Mouse (Mus musculus) midbrain, embryonic 11.5 days (tissue): ENCODE measurements at regions not wholly inside any gene's neighbourhood (a gene's known extent, or its start where the extent isn't known, plus 50 kb on each side); places are given as distances from the start of the nearest gene placed in this dataset.

Experiments
- ATAC-seq: fragments of 200-750 bp; cut with Nextera tagmentation; 2 replicates; pipeline ENCODE4 v1.8.0; 2017; ENCODE audit warnings: moderate TSS enrichment, moderate library complexity; ENCODE audit not compliant: low FRiP score
- DNase-seq: peaks from one replicate; pipeline ENCODE4 v3.0.0; 2015; ENCODE audit warnings: low spot score; ENCODE audit errors: missing footprints
- H3K27ac ChIP-seq: fragments of 300-500 bp; sonication (generic); 2 replicates; pipeline ENCODE4 v1.5.1; 2014; ENCODE audit warnings: low read depth, low read length
- H3K27me3 ChIP-seq: fragments of 300-500 bp; sonication (generic); 2 replicates; pipeline ENCODE4 v1.6.1; 2014; ENCODE audit warnings: mild to moderate bottlenecking, low read length, moderate library complexity, mixed read lengths; ENCODE audit not compliant: control insufficient read depth, insufficient read depth
- H3K36me3 ChIP-seq: fragments of 300-500 bp; sonication (generic); 2 replicates; pipeline ENCODE4 v1.6.1; 2014; ENCODE audit warnings: mild to moderate bottlenecking, low read length, moderate library complexity, mixed read lengths; ENCODE audit not compliant: control insufficient read depth, insufficient read depth
- H3K4me1 ChIP-seq: fragments of 300-500 bp; sonication (generic); 2 replicates; pipeline ENCODE4 v1.6.1; 2014; ENCODE audit warnings: low read length; ENCODE audit not compliant: control insufficient read depth, insufficient read depth
- H3K4me2 ChIP-seq: fragments of 300-500 bp; sonication (generic); 2 replicates; pipeline ENCODE4 v1.6.1; 2014; ENCODE audit warnings: mild to moderate bottlenecking, moderate library complexity
- H3K4me3 ChIP-seq: fragments of 300-500 bp; sonication (generic); 2 replicates; pipeline ENCODE4 v1.5.1; 2014; ENCODE audit warnings: low read depth, low read length
- H3K9ac ChIP-seq: fragments of 300-500 bp; sonication (generic); 2 replicates; pipeline ENCODE4 v1.6.1; 2014; ENCODE audit warnings: low read length
- H3K9me3 ChIP-seq: fragments of 300-500 bp; sonication (generic); 2 replicates; pipeline ENCODE4 v1.6.1; 2016; ENCODE audit warnings: low read length; ENCODE audit not compliant: control insufficient read depth
- WGBS: fragments of 180-500 bp; shearing (Covaris S2); extraction: QIAGEN DNeasy Blood & Tissue Kit; methylation state at CpG from one replicate; pipeline ENCODE4 v1.1.7; 2014; 5-methylcytosine and 5-hydroxymethylcytosine counted together

- Histone ChIP-seq H3K9ac (no peak overlapping the region), H3K9me3 (no peaks in the 10 kb centered on the region), H3K27ac (no peak overlapping the region), H3K36me3 (no peaks in the 10 kb centered on the region), H3K27me3 (no peaks in the 10 kb centered on the region), H3K4me3 (no peak overlapping the region), H3K4me2 (no peak overlapping the region), H3K4me1 (no peaks in the 10 kb centered on the region)
- no peak for ATAC-seq
- 86% methylated on average over 11 of the region's 11 CpGs for WGBS
- DNase-seq, result no peak
Observed at GRCm38 (mm10) chr15:87074559-87074958, 469.5 kb upstream of the Fam19a5 start.

- Histone ChIP-seq H3K4me2 (no peak overlapping the region), H3K27me3 (no peaks in the 10 kb centered on the region), H3K4me1 (peaks cover 10% of the 10 kb centered on the region), H3K36me3 (no peaks in the 10 kb centered on the region), H3K9me3 (no peaks in the 10 kb centered on the region), H3K27ac (no peak overlapping the region), H3K4me3 (no peak overlapping the region), H3K9ac (no peak overlapping the region)
- DNase-seq, result no peak
- ATAC-seq, result peak; percentile 44; the same call in 1 of the 2 replicates
- 12% methylated on average over 5 of the region's 5 CpGs for whole genome bisulfite sequencing
Observed at GRCm38 (mm10) chr15:87089827-87090226, 454.3 kb upstream of the Fam19a5 start.

- ATAC-seq, result no peak
- Histone ChIP-seq H3K27me3 (no peaks in the 10 kb centered on the region), H3K4me2 (no peak overlapping the region), H3K4me3 (no peak overlapping the region), H3K36me3 (no peaks in the 10 kb centered on the region), H3K27ac (no peak overlapping the region), H3K9ac (no peak overlapping the region), H3K4me1 (peaks cover 10% of the 10 kb centered on the region), H3K9me3 (no peaks in the 10 kb centered on the region)
- no peak for DNase-seq
- WGBS, result 69% methylated on average over 7 of the region's 7 CpGs
Observed at GRCm38 (mm10) chr15:87091048-87091777, 452.9 kb upstream of the Fam19a5 start.

- Histone ChIP-seq H3K27me3 (no peaks in the 10 kb centered on the region), H3K4me3 (no peak overlapping the region), H3K9me3 (no peaks in the 10 kb centered on the region), H3K36me3 (no peaks in the 10 kb centered on the region), H3K4me1 (no peaks in the 10 kb centered on the region), H3K4me2 (no peak overlapping the region), H3K27ac (no peak overlapping the region), H3K9ac (no peak overlapping the region)
- ATAC-seq (no peak), DNase-seq (no peak)
- WGBS, result 77% methylated on average over 4 of the region's 4 CpGs
Observed at GRCm38 (mm10) chr15:87097206-87097605, 446.9 kb upstream of the Fam19a5 start.

- no peaks in the 10 kb centered on the region for H3K36me3 ChIP-seq
- H3K27ac ChIP-seq, result no peak overlapping the region
- no peaks in the 10 kb centered on the region for H3K27me3 ChIP-seq
- ATAC-seq (no peak), DNase-seq (no peak)
- no peaks in the 10 kb centered on the region for H3K4me1 ChIP-seq
- no peak overlapping the region for H3K4me2 ChIP-seq
- 89% methylated on average over 4 of the region's 4 CpGs for WGBS
- no peak overlapping the region for H3K4me3 ChIP-seq
- H3K9ac ChIP-seq, result no peak overlapping the region
- no peaks in the 10 kb centered on the region for H3K9me3 ChIP-seq
Observed at GRCm38 (mm10) chr15:87101146-87101545, 443.0 kb upstream of the Fam19a5 start.

- H3K27ac ChIP-seq, result no peak overlapping the region
- 82% methylated on average over 4 of the region's 4 CpGs for WGBS
- no peak overlapping the region for H3K9ac ChIP-seq
- no peak overlapping the region for H3K4me2 ChIP-seq
- H3K36me3 ChIP-seq, result no peaks in the 10 kb centered on the region
- no peaks in the 10 kb centered on the region for H3K4me1 ChIP-seq
- no peaks in the 10 kb centered on the region for H3K9me3 ChIP-seq
- H3K4me3 ChIP-seq, result no peak overlapping the region
- DNase-seq (no peak), ATAC-seq (no peak)
- no peaks in the 10 kb centered on the region for H3K27me3 ChIP-seq
Observed at GRCm38 (mm10) chr15:87102211-87102610, 441.9 kb upstream of the Fam19a5 start.

GRCm38 (mm10) chr15:87105951-87106350 is 438.1 kb upstream of the Fam19a5 start:
- Histone ChIP-seq H3K4me2 (no peak overlapping the region), H3K9ac (no peak overlapping the region), H3K4me3 (no peak overlapping the region), H3K27ac (no peak overlapping the region), H3K27me3 (no peaks in the 10 kb centered on the region), H3K36me3 (no peaks in the 10 kb centered on the region), H3K4me1 (no peaks in the 10 kb centered on the region), H3K9me3 (no peaks in the 10 kb centered on the region)
- ATAC-seq (no peak), DNase-seq (no peak)
- WGBS, result 91% methylated on average over 8 of the region's 8 CpGs

- no peak for ATAC-seq
- Histone ChIP-seq H3K36me3 (no peaks in the 10 kb centered on the region), H3K4me2 (no peak overlapping the region)
Observed at GRCm38 (mm10) chr15:87107701-87108100, 436.4 kb upstream of the Fam19a5 start.

GRCm38 (mm10) chr15:87108411-87108810 is 435.7 kb upstream of the Fam19a5 start:
- no peaks in the 10 kb centered on the region for H3K36me3 ChIP-seq
- no peak overlapping the region for H3K27ac ChIP-seq
- WGBS, result 86% methylated on average over 7 of the region's 7 CpGs
- no peaks in the 10 kb centered on the region for H3K27me3 ChIP-seq
- H3K4me3 ChIP-seq, result no peak overlapping the region
- DNase-seq (no peak), ATAC-seq (no peak)
- H3K4me1 ChIP-seq, result no peaks in the 10 kb centered on the region
- H3K9ac ChIP-seq, result no peak overlapping the region
- H3K4me2 ChIP-seq, result no peak overlapping the region
- no peaks in the 10 kb centered on the region for H3K9me3 ChIP-seq

More at GRCm38 (mm10) chr15:87107701-87108100, 436.4 kb upstream of the Fam19a5 start:
- H3K9me3 ChIP-seq, result no peaks in the 10 kb centered on the region
- H3K9ac ChIP-seq, result no peak overlapping the region
- 81% methylated on average over 4 of the region's 4 CpGs for WGBS
- H3K4me1 ChIP-seq, result no peaks in the 10 kb centered on the region
- H3K27me3 ChIP-seq, result no peaks in the 10 kb centered on the region
- H3K27ac ChIP-seq, result no peak overlapping the region
- H3K4me3 ChIP-seq, result no peak overlapping the region
- DNase-seq, result no peak
